Mouse (Mus musculus) macrophage (primary cell): ENCODE results near the gene Rbmx. TPM values are rescaled to one million over a fixed set of nuclear protein-coding genes. Genes with fewer than 3 reads are reported as not detected.

Source experiments
- H3K27ac ChIP-seq: fragments of 350-480 bp; formaldehyde crosslinking; 2 replicates; pipeline ENCODE4 v1.9.0; 2021
- H3K36me3 ChIP-seq: fragments of 350-480 bp; formaldehyde crosslinking; 2 replicates; pipeline ENCODE4 v1.9.0; 2021; ENCODE audit errors: inconsistent target
- H3K4me3 ChIP-seq: fragments of 350-480 bp; formaldehyde crosslinking; 2 replicates; pipeline ENCODE4 v1.9.0; 2021; ENCODE audit errors: inconsistent target
- H3K79me2 ChIP-seq: fragments of 350-480 bp; formaldehyde crosslinking; 2 replicates; pipeline ENCODE4 v1.9.0; 2021; ENCODE audit errors: inconsistent target
- WGBS: methylation state at CpG from one replicate; pipeline ENCODE4 v1.1.7; 2026; ENCODE audit warnings: inconsistent platforms; ENCODE audit not compliant: missing documents; 5-methylcytosine and 5-hydroxymethylcytosine counted together
- polyA plus RNA-seq: library from polyadenylated mRNA; stranded (reverse); fragments of 250-400 nt; gene quantifications from 3 replicates; pipeline ENCODE4 v1.2.4, GENCODE M21; 2018; ENCODE audit warnings: inconsistent platforms
- total RNA-seq, 78 experiments: library from RNA; depleted of rRNA; stranded (reverse); fragments of 250-400 nt; gene quantifications; 1 replicate in 9 of 78; 2 replicates in 24 of 78; 3 replicates in 43 of 78; 4 replicates in 2 of 78; pipeline ENCODE4 v1.2.4; 2018; ENCODE audit warnings: inconsistent platforms in 56 of 78

Rbmx gene
- total RNA-seq (2018; cell fraction: chromatin; rRNA removed) = 100 to 1,000 TPM in 2 of 26 experiments, 10 to 100 TPM in 24; 24.5 to 111 (median 49.9) TPM
- 10 to 100 TPM in 25 of 26 experiments, 1 to 10 TPM in 1; 9.9 to 18.3 (median 12.7) TPM for total RNA-seq (2018; cell fraction: cytosol; rRNA removed)
- total RNA-seq (2018; cell fraction: nucleus; rRNA removed) = 100 to 1,000 TPM in 1 of 26 experiments, 10 to 100 TPM in 25; 25.3 to 111 (median 40.5) TPM
- 17.3 to 21.6 TPM (median 20.7 TPM) in 3 replicates for polyA plus RNA-seq

DNA sequence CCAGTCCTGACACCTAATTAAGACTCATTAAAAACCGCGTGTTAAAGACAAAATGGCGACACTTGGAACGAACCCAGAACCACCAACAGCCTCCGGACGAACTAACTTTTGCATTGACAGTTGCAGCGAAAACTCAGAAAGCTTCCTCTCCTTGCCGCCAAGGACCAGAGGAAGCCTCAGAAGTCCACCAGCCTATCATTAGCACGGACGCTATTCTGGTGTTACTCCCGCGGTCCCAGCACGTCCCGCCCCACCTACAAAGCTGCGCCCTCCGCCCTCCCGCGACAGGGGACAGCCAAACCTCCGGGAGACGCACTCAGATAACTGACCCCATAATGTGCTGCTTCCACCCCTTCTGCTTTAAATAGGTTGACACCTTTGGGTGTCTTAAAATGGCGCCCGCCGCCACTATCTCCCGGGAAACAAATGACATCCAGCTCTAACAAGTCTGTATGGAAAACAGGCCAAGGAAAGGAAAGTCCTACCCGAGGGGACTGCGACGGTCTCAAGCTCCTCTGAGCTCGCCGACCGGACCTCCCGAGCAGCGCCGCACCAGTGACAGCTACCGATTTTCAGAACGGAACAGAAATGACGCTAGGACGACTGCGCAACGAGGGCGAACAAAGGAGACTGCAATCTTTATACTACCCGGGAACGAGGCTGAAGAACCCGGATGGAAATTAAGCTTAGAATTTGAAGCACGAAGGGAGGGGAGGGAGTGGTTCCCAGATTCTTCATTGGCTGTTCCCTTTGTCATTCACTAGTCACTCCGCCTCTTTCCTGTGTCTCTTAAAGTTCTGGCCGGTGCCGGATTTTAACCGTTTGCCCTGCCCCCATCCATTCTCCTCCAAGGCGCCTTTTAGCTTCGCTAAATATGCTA is at the start of gene Rbmx:
TSS of gene Rbmx (minus strand) at position 670 of the 880 bp plus-strand sequence.
- WGBS = 28% methylated on average over 50 of the region's 50 CpGs
- H3K36me3 ChIP-seq = no peaks in the 10 kb centered on the region
- peak within 1 kb of the TSS; percentile 75 for H3K27ac ChIP-seq
- peaks cover 24% of the 10 kb centered on the region for H3K79me2 ChIP-seq
- peak within 1 kb of the TSS; percentile 61 for H3K4me3 ChIP-seq

DNA sequence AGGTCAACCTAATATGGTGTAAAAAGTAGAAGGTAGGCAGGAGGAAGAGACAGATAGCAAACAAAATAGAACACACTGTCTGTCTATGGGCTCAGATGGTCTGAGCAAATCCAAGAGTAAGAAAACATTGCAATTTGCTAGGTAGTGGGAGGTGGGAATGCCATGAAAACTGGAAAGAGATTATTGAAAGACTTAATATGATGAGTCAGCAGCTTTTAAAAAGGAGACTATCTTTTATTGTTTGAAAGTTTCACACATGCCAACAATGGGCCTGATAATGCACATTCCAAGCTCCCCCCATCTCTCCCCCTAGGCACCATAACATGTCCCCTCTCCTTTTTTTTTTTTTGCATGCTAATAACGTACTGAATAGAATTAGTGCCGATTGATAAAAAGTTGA is 41.1 kb upstream of the Rbmx start:
- H3K27ac ChIP-seq = no peak overlapping the region
- WGBS = no CpG with 5 or more reads among the region's 2 CpGs
- H3K36me3 ChIP-seq = no peaks in the 10 kb centered on the region
- no peaks in the 10 kb centered on the region for H3K79me2 ChIP-seq
- no peak overlapping the region for H3K4me3 ChIP-seq

DNA sequence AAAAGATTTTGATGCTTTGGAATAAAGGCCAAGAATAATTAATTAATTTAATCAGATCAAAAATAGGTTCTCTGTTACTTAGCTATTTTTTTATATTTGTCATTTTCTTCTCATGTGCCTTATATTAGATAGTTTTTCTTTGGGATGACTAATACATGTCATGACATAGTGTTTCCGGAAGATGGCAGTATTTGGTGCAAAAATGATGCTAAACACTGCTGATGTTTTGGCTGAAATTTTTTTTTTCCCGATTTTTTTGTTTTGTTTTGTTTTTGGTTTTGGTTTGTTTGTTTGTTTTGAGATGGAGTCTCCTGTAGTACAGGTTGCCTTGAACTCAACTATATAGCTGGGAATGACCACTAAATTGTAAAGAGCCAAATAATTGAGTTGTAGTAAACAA is 38.8 kb upstream of the Rbmx start:
- Histone ChIP-seq H3K4me3 (no peak overlapping the region), H3K36me3 (no peaks in the 10 kb centered on the region), H3K27ac (no peak overlapping the region), H3K79me2 (no peaks in the 10 kb centered on the region)
- 6% methylated on average over 2 of the region's 2 CpGs for WGBS

DNA sequence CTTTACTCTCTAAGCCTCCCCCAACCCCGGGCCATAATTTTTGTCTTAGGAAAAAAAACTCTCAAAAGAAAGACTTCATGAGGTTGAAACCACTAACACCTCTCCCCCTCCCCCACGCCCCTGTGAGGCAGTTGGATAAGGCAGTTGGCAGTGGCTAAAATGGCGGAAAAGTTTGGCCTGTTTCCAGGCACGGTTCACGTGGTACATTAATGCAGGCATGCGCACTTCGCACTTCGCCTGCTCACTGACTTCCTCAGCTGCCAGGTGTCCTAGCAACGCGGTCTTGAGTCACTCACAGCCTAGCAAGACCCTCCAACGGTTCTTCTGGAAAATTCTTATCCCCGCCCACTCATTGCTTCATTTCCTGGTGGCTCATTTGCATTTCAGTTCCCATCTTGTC is 15.9 kb upstream of the Rbmx start, which contains the start of gene Gm364:
TSS of gene Gm364 (plus strand) at position 386 of the 400 bp plus-strand sequence.
- Histone ChIP-seq H3K79me2 (no peaks in the 10 kb centered on the region), H3K27ac (no peak within 1 kb of the TSS)
- WGBS = 92% methylated on average over 12 of the region's 12 CpGs

DNA sequence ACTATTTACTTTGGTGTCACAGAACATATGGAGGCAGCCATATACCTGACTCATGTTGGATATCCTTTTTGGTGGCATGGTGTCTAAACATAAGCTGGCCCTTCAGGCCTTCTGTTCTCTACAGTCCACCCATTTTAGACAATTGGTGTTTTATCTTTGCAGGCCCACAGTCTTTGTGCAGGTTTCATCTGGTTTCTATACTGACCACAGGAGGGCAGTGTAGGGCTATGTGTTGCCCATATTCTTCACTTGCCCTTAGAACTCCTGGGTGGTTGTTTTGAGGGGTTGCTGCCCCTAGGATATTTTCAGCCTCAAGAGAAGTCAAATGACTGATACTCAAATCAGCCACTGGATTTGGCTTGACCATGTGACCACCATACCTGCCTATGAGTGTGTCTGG is 10.8 kb upstream of the Rbmx start:
- no peaks in the 10 kb centered on the region for H3K79me2 ChIP-seq
- H3K36me3 ChIP-seq = no peaks in the 10 kb centered on the region
- H3K27ac ChIP-seq = no peak overlapping the region
- H3K4me3 ChIP-seq = no peak overlapping the region

More for the DNA sequence above, 15.9 kb upstream of the Rbmx start, which contains the start of gene Gm364:
- Histone ChIP-seq H3K4me3 (no peak within 1 kb of the TSS), H3K36me3 (no peaks in the 10 kb centered on the region)

DNA sequence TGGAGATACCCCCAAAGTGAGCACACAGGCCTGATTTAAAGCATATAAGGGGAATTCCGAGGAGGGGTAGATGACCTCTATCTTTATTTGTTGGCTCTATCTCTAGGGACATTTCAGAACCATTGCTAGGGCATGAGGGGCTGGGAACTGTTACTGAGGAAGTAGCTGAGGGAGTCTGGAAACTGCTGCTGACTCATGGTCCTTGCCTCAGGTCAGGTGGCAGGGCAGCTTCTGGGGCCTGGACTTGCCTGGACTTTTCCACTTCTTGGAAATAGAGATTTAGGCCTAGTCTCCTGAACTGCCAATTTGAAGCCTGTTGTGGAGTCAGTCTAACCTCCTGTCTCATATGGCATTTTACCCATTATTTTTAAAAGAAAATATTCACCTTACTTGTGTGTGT is 8.6 kb upstream of the Rbmx start:
- H3K27ac ChIP-seq = no peak overlapping the region
- no peaks in the 10 kb centered on the region for H3K79me2 ChIP-seq
- H3K4me3 ChIP-seq = no peak overlapping the region
- 100% methylated on average over 1 of the region's 1 CpGs for WGBS
- H3K36me3 ChIP-seq = no peaks in the 10 kb centered on the region

DNA sequence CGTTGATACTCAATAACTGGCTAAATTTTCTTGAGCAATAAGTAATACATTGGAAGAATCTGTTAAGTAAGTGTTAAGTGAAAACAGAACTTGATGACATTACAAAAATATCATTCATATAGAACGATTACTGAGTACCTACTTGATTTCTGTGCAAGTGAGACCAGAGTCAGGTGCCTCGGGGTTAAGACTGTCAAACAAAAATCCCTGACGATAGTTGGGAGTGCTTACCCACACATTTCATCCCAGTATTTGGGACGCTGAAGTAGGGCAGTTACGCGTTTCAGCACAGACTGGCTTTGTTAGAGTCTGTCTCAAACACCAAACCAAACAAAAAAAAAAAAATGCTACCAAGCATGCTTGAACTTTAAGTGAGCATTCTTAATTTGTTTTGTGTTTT is 576 bp upstream of the Rbmx start:
- no peaks in the 10 kb centered on the region for H3K36me3 ChIP-seq
- H3K79me2 ChIP-seq = peaks cover 24% of the 10 kb centered on the region
- 33% methylated on average over 6 of the region's 7 CpGs for WGBS
- H3K27ac ChIP-seq = peak overlapping the region; percentile 75
- peak overlapping the region; percentile 61 for H3K4me3 ChIP-seq

DNA sequence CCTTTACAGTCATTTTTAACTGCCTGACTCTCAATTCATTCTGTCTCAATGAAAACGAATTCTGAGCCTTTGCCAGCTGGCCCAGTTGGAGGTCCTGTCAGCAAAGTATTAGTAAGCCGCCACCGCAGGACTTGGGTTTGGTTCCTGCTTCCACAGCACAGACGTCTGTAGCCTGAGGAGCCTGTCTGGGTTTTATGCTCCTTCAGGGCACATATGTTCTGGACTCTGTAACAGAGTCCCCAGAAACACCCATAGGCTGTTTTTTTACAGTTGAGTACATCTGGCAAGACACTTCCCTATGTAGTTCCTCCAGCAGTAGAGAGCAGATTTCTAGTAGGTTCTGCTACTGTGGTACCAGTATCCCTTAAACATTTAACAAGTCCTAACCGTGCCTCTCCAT is 11.9 kb downstream of the Rbmx start:
- 89% methylated on average over 5 of the region's 5 CpGs for WGBS

DNA sequence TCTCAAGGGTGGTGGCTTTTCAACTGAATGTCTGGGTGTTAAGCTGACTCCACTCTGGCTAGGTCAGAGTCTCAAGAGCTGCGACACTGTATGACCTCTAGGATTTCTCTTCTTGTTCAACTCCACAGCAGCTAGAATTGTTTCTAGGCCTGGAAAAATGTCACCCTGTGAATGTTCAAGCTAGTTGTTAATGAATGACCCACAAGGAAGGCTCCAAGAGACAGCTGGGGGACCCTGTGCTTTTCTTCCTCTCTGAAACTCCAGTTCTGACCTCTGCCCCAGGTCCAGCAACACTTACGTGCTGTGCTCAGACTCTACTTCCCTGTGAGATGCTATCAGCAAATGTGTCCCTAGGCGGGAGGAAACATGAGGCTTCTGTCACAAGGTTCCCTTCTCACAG is 14.3 kb downstream of the Rbmx start:
- 86% methylated on average over 3 of the region's 3 CpGs for WGBS
- H3K36me3 ChIP-seq = no peaks in the 10 kb centered on the region
- H3K79me2 ChIP-seq = no peaks in the 10 kb centered on the region
- no peak overlapping the region for H3K27ac ChIP-seq
- H3K4me3 ChIP-seq = no peak overlapping the region

More for the DNA sequence above, 11.9 kb downstream of the Rbmx start:
- Histone ChIP-seq H3K36me3 (no peaks in the 10 kb centered on the region), H3K79me2 (no peaks in the 10 kb centered on the region), H3K27ac (no peak overlapping the region), H3K4me3 (no peak overlapping the region)

DNA sequence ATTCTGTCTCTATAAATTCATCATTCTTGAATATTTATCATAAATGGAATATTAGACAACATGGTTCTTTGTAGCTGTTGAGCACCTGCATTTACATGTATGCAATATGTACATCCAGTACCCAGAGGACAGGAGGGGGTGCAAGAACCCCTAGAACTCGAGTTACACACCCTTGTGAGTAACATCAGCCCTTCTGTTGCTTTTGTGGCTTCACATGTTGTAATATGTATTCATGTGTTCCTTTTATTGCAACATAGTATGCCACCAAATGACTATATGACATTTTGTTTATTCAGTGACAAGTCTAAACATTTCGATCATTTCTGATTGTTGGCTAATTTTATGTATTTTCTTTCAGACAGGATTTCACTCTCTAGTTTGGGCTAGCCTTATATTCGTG is 15.7 kb downstream of the Rbmx start:
- no peaks in the 10 kb centered on the region for H3K36me3 ChIP-seq
- WGBS = 71% methylated on average over 3 of the region's 3 CpGs
- no peak overlapping the region for H3K27ac ChIP-seq
- no peak overlapping the region for H3K4me3 ChIP-seq
- no peaks in the 10 kb centered on the region for H3K79me2 ChIP-seq

DNA sequence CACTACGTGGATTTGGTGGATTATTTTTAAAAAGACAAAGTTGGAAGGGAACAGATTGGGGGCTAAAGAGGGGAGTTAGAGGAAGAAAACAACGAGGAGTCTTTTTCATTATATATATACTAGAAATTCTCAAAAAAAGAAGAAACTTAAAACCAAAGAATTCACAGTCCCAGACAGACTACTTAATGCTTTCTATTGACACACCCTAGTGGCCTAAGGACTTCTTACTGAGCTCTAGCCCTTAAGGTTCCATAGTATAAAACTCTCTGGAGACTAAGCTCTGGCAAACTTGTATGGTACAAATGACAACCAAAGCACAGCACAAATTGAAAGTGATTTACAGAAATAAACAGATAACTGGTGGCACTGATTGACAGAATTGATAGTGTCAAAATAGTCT is 18.8 kb downstream of the Rbmx start:
- whole genome bisulfite sequencing = 71% methylated on average over 2 of the region's 2 CpGs
- H3K36me3 ChIP-seq = no peaks in the 10 kb centered on the region
- no peak overlapping the region for H3K27ac ChIP-seq
- no peaks in the 10 kb centered on the region for H3K79me2 ChIP-seq
- H3K4me3 ChIP-seq = no peak overlapping the region

DNA sequence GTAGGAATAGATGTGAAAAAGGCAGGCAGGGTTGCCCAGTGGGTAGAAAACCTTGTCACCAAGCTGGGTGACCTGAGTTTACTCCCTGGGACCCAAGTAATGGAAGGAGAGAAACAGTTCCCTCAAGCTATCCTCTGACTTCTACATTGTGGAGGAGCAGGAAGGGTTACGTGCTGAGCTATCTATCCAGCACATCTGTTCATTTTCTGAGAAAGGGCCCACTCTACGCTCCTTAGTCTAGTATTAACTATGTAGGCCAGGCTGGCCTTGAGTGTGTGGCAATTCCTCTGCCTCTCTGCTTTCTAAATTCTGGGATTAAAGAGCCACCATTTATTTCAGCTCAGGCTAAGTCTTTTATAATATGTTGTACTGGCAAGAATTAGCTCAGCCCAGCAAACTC is 19.3 kb downstream of the Rbmx start:
- Histone ChIP-seq H3K27ac (no peak overlapping the region), H3K79me2 (no peaks in the 10 kb centered on the region), H3K36me3 (no peaks in the 10 kb centered on the region), H3K4me3 (no peak overlapping the region)
- 91% methylated on average over 2 of the region's 2 CpGs for WGBS

DNA sequence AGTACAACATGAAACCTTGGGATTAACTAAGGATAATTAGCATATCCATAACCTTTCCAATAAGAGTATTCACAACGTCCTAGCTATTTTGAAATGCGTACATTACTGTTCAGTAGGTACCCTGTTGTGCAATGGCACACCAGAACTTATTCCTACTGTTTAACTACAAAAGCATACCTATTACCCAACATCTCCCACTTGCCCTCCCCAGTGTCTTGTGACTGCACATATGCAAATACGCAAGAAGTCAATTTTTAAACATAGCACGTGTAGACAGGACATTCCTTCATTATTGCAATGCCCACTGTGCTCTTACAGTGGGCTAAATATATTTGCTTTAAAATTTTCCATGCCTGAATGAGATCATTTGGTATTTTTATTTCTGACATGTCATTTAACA is 19.9 kb downstream of the Rbmx start:
- WGBS = 50% methylated on average over 4 of the region's 4 CpGs
- H3K4me3 ChIP-seq = no peak overlapping the region
- no peak overlapping the region for H3K27ac ChIP-seq
- no peaks in the 10 kb centered on the region for H3K79me2 ChIP-seq
- H3K36me3 ChIP-seq = no peaks in the 10 kb centered on the region

DNA sequence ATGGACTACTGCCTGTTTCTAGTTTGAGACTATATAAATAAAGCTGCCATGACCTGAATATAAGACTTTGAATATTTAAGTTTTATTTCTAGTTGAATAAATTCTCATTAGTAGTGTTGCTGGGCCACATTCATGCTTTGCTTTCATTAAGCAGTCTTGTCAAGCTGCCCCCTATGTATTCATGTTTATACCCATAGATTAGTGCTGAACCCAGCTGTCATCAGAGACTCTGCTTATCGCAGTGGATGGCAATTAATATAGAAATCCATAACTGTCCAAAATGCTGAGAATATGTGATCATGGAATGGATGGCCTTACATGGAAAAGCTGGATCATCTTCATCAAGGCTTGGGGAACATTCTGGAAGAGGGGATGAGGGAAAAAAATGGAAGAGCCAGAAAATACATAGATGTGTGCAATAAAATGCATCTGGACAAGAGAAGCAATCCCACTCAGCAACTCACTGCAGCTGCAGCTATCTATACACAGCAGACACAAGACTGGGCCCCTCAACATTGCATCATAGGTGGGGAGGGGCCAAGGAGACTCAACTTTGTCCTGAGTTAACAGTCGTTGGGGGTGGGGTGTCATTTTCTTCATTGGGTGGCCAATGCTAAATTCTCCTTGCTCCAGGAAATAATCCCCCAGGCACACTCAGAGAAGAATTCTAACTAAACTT is 27.8 kb downstream of the Rbmx start:
- WGBS = 57% methylated on average over 2 of the region's 2 CpGs
- Histone ChIP-seq H3K4me3 (no peak overlapping the region), H3K27ac (no peak overlapping the region), H3K79me2 (no peaks in the 10 kb centered on the region), H3K36me3 (no peaks in the 10 kb centered on the region)

DNA sequence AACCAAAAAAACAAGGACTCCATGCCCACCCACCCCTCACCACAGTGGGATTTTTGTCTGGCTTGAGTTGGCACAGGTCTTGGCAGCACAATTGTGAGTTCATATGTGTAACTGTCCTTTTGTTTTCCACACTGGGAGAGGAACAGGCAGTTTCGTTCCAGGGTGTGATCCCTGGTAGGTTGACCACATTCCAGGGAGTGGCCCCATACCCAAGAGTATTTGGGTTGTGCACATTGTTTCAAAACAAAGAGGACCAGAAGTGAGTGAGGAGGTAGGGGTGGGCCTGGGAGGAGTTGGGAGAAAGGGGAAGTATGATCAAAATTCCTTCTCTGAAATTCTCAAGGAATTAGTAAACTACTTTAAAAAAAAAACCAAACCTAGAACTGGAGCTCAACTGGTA is 33.5 kb downstream of the Rbmx start:
- Histone ChIP-seq H3K36me3 (no peaks in the 10 kb centered on the region), H3K4me3 (no peak overlapping the region), H3K27ac (no peak overlapping the region), H3K79me2 (no peaks in the 10 kb centered on the region)
- WGBS = 93% methylated on average over 1 of the region's 1 CpGs
